Mouse (Mus musculus): ENCODE data around the gene Pdcd6ip.
"Not testable (repeated sequence)": the region's sequence is repeated elsewhere in the genome, so short reads cannot be mapped to it uniquely, and the experiment has no call there.

The Pdcd6ip gene

GRCm38 (mm10) chr9:113701441-113702160, 6.5 kb downstream of the Pdcd6ip start:
- no peak for DNase-seq (ENCODE audit: low spot score in 2 of 2)

DNA sequence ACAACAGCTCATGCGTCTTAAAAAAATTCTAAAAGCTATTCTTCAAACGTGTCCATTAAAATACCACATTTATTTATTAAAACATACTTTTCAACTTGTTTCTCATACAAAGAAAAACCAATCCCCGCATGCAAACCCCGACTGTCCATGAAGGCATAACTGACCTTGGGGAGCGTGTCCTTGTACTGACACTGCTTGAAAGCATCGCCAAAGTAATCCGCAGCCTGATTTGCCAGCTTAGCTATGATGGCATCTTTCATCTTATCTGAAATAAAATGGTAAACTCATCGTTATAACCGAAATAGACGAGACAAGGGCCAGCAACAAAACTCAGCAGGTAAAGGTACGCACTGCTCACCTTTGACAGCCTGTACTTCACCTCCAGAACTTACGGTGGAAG, 20.6 kb downstream of the Pdcd6ip start:
- no peak for DNase-seq (ENCODE audit: low spot score in 2 of 2)

DNA sequence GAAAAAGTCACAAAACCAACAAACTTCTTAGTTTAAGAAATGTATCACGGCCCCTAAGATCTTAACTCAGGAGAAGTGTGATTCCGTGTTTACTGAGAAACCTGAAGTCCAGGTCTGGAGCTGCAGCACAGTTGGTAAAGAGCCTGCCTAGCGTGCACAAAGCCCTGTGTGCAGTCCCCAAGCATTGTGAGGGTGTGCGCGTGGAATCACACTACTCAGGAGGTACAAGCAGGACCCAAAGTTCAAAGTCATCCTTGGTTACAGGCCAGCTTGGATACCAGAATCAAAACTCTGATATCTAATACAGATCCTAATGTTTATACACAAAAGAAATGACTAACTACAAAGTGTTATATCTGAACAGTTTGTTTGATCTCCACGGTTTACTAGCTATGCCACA, 34.3 kb downstream of the Pdcd6ip start:
- no peak for DNase-seq (ENCODE audit: low spot score in 2 of 2)

DNA sequence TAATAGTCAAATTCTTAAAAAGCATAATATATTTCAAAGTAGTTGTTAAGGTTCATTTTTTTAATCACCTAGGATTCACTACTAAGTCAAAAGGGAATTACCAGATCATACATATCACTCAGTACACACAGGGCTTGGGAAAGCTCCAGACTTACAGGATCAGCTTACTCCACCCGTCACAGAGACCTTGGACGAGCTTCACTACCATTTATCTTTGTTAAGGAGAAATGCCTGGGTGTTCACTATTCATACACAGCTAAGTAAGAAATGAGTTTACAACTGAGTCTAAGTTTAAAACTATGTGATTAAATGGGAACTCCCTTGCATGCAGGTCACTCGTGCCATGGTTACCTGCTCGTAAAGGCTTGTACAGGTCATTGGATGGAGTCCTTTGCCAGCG, 35.7 kb downstream of the Pdcd6ip start:
- no peak for DNase-seq (ENCODE audit: low spot score in 2 of 2)

GRCm38 (mm10) chr9:113670857-113671106, 37.3 kb downstream of the Pdcd6ip start:
- no peak for DNase-seq (ENCODE audit: low spot score in 2 of 2)

GRCm38 (mm10) chr9:113670105-113670856, 37.8 kb downstream of the Pdcd6ip start:
- no peak for DNase-seq (ENCODE audit: low spot score in 2 of 2)

GRCm38 (mm10) chr9:113663476-113663875, 44.6 kb downstream of the Pdcd6ip start:
- DNase-seq (ENCODE audit: low spot score in 2 of 2), result no peak

- no peak for DNase-seq (ENCODE audit: low spot score in 2 of 2)
Measured at GRCm38 (mm10) chr9:113657837-113658236, 50.2 kb downstream of the Pdcd6ip start.

- DNase-seq (ENCODE audit: low spot score in 2 of 2), result no peak
Measured at GRCm38 (mm10) chr9:113653571-113653970, 54.5 kb downstream of the Pdcd6ip start.

- no peak for DNase-seq (ENCODE audit: low spot score in 2 of 2)
Measured at GRCm38 (mm10) chr9:113650787-113651186, 57.3 kb downstream of the Pdcd6ip start.

DNA sequence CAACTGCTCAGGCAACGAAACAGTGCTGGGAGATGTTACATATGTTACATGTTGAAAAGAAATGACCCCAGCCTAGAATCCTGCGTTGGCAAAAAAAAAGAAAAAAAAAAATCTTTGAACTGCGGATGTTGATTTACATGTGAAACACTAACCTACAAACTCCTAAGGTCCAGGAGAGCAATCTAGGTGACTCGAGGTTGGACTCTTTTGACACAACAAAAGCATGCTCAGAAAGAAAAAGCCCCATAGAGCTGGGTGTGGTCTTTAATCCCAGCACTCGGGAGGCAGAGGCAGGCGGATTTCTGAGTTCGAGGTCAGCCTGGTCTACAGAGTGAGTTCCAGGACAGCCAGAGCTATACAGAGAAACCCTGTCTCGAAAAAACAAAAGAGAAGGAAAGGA, 58.8 kb downstream of the Pdcd6ip start:
- DNase-seq (ENCODE audit: low spot score in 2 of 2), result not testable (repeated sequence)

- no peak for DNase-seq (ENCODE audit: low spot score in 2 of 2)
Measured at GRCm38 (mm10) chr9:113645837-113646169, 62.3 kb downstream of the Pdcd6ip start.

- peak; percentile 70 to 81 for DNase-seq (ENCODE audit: low spot score in 2 of 2)
Measured at GRCm38 (mm10) chr9:113645153-113645836, 62.8 kb downstream of the Pdcd6ip start.

GRCm38 (mm10) chr9:113644701-113645100, 63.4 kb downstream of the Pdcd6ip start:
- no peak for DNase-seq (ENCODE audit: low spot score in 2 of 2)

GRCm38 (mm10) chr9:113644076-113644475, 64.0 kb downstream of the Pdcd6ip start:
- no peak for DNase-seq (ENCODE audit: low spot score in 2 of 2)

- DNase-seq (ENCODE audit: low spot score in 2 of 2), result no peak
Measured at GRCm38 (mm10) chr9:113643669-113644068, 64.4 kb downstream of the Pdcd6ip start.

GRCm38 (mm10) chr9:113634986-113635385, 73.1 kb downstream of the Pdcd6ip start:
- DNase-seq (ENCODE audit: low spot score in 2 of 2), result no peak

DNA sequence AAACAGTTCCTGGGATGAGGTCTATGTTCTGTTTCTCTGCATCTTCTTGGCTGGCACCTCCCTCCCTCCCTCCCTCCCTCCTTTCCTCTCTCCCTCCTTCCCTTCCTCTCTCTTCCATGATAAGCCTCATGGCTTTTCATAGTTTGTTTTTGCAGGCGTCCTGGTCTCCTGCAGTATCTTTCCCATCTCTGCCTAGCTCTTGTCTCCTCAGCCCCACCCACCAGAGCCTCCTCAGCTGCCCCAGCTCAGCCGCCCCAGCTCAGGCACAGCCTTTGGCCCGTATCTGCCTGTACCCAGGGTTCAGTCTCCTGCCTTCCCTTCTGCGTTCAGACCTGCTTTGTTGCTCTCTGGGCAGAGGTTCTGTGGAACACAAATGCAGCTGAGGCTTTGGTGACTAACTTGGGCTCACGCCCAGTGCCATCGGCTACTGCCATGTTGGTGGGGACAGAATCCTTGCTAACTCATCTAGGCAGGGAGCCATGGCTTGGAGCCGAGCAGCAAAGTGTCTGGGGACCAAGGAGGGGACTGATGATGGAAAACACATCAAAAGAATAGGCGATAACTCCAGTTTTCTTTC, 74.8 kb downstream of the Pdcd6ip start:
- DNase-seq (ENCODE audit: low spot score in 2 of 2), result peak in 1 of 2 experiments; percentile 35

DNA sequence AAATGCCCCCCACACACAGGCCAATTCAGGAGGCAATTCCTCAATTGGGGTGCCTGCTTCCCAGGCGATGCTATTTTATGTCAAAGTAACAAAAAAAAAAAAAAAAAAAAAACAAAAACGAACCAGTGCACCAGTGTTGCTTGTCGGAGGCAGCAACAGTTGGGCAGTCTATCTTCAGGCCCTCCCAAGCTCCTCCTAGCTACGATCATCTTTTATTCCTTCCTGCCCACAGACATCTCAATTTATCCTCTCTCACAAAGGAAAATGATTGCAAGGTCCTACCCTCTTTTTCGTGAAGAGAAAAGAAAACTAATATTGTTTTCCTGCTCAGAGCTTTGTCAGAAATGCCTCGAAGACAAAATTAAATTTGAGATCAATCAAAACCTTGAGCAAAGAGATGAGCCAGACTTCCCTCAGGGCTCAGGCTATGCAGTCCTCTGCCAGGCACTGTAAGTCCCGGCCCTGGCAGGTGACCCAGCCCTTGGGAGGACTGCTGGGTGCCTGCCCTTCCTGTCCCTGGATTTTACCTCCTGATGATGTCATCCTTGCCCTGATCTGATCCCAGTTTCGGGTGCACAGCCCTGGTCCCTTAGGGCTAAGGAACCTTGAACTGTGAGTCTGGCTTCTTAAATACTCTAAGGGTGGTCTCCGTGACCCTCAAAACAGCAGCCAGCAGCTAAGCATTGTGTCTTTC, 75.6 kb downstream of the Pdcd6ip start:
- no peak for DNase-seq (ENCODE audit: low spot score in 2 of 2)

- DNase-seq (ENCODE audit: low spot score in 2 of 2), result peak; percentile 55 to 75
Measured at GRCm38 (mm10) chr9:113629632-113630031, 78.4 kb downstream of the Pdcd6ip start.

DNA sequence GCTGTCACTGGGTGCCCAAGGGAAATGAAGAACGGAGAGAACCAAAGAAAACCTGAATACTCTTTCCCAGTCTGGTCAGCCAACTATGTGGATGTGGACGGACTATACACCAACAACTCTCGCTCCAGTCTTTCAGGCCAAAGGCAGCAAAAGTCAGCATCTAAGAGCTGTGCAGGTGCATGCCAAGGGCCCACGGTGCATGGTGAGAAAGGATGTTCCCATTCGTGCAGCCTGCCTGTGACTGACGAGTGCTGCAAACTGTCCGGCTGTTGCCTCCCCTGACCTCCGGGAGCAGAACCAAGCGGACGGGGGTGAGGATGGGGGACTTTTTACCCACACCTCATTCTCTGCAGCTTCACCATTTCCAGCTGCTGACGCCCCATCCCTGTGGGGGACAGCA, 78.9 kb downstream of the Pdcd6ip start:
- no peak for DNase-seq (ENCODE audit: low spot score in 2 of 2)

DNA sequence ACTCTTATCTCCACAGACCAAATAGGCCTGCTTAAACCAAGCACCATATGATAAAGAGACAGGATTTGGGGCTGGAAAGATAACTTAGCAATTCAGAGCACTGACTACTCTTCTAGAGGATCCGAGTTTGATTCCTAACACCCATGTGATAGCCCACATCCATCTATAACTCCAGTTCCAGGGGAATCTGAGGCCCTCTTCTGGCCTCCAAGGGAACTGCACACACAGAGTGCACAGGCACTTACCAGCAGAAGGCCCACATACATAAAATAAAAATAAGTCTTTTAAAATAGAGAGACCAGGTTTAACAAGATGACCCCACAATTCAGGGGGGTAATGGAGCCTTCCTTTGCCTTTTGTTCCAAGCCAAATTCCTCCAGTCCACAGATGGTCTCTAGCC, 79.3 kb downstream of the Pdcd6ip start:
- DNase-seq (ENCODE audit: low spot score in 2 of 2), result no peak

All from cerebellum, postnatal 4 days (tissue).